Mouse (Mus musculus): ENCODE data around the gene Cbfa2t3. TPM values are rescaled to one million over a fixed set of nuclear protein-coding genes. Genes with fewer than 3 reads are reported as not detected.

The Cbfa2t3 gene
- polyA plus RNA-seq, 1 experiment from 2014 or later: 3.3 TPM

GRCm38 (mm10) chr8:122663670-122664069, 35.2 kb downstream of the Cbfa2t3 start:
- no peak for ATAC-seq (ENCODE audit: insufficient number of reproducible peaks, low FRiP score, low TSS enrichment, low read depth)
- H3K4me1 ChIP-seq (ENCODE audit: control insufficient read depth, insufficient read depth, low read length): peaks cover 78% of the 10 kb centered on the region
- H3K9ac ChIP-seq (ENCODE audit: low read length): no peak overlapping the region
- H3K36me3 ChIP-seq (ENCODE audit: control insufficient read depth, insufficient read depth, low read length): no peaks in the 10 kb centered on the region
- DNase-seq (ENCODE audit: low spot score): no peak
- no peak overlapping the region for H3K27ac ChIP-seq (replicated peaks; ENCODE audit: low read depth, low read length)
- H3K4me3 ChIP-seq (ENCODE audit: low read depth, low read length): no peak overlapping the region
- H3K27me3 ChIP-seq (ENCODE audit: control insufficient read depth, insufficient read depth, low read length): no peaks in the 10 kb centered on the region
- no peak overlapping the region for H3K4me2 ChIP-seq (ENCODE audit: low read depth, severe bottlenecking)
- H3K9me3 ChIP-seq (ENCODE audit: control insufficient read depth, low read length): no peaks in the 10 kb centered on the region
- WGBS: 38% methylated on average over 5 of the region's 5 CpGs

DNA sequence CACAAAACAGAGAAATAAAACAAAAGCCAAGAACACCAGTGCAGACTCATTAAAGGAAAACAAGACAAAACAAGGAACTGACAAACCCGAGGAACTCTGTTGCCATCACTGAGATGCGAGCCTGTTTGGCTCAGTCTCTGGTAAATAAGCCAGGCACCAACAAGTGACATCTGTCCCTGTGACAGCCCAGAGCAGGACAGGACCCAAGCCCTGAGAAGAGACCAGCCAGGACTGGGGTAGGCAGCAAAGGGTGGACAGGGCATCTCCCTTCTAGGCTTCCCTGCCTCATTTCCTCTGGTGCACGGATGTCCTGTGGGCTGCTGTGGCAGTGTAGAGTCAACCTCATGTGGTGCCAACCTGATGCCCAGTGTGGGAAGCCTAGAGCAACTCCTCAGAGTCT, 35.8 kb downstream of the Cbfa2t3 start:
- ATAC-seq (ENCODE audit: insufficient number of reproducible peaks, low FRiP score, low TSS enrichment, low read depth) (no peak), DNase-seq (ENCODE audit: low spot score) (no peak)
- Histone ChIP-seq H3K4me3 (ENCODE audit: low read depth, low read length) (no peak overlapping the region), H3K36me3 (ENCODE audit: control insufficient read depth, insufficient read depth, low read length) (no peaks in the 10 kb centered on the region), H3K4me2 (ENCODE audit: low read depth, severe bottlenecking) (no peak overlapping the region), H3K9ac (ENCODE audit: low read length) (no peak overlapping the region), H3K27ac (replicated peaks; ENCODE audit: low read depth, low read length) (no peak overlapping the region), H3K4me1 (ENCODE audit: control insufficient read depth, insufficient read depth, low read length) (peaks cover 84% of the 10 kb centered on the region), H3K9me3 (ENCODE audit: control insufficient read depth, low read length) (no peaks in the 10 kb centered on the region), H3K27me3 (ENCODE audit: control insufficient read depth, insufficient read depth, low read length) (no peaks in the 10 kb centered on the region)
- 71% methylated on average over 3 of the region's 3 CpGs for WGBS

DNA sequence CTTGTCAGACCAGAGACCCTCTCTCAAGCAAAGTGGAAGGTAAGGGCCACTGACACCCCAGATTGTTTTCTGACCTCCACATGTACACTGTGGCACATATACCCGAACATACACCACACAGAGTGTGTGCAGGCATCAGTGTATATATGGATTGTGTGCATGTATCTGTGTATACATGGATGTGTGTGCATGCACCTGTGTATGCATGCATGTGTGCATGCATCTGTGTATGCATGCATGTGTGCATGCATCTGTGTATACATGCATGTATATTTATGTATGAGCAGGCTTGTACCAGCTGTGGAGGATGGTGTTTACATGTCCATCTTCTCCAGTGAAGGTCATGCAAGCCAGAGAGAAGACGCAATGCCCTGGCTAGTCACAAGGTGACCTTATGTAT, 37.0 kb downstream of the Cbfa2t3 start:
- Histone ChIP-seq H3K27ac (replicated peaks; ENCODE audit: low read depth, low read length) (no peak overlapping the region), H3K36me3 (ENCODE audit: control insufficient read depth, insufficient read depth, low read length) (no peaks in the 10 kb centered on the region), H3K27me3 (ENCODE audit: control insufficient read depth, insufficient read depth, low read length) (no peaks in the 10 kb centered on the region), H3K4me3 (ENCODE audit: low read depth, low read length) (no peak overlapping the region), H3K9me3 (ENCODE audit: control insufficient read depth, low read length) (no peaks in the 10 kb centered on the region), H3K4me1 (ENCODE audit: control insufficient read depth, insufficient read depth, low read length) (peaks cover 87% of the 10 kb centered on the region), H3K4me2 (ENCODE audit: low read depth, severe bottlenecking) (no peak overlapping the region), H3K9ac (ENCODE audit: low read length) (no peak overlapping the region)
- no peak for DNase-seq (ENCODE audit: low spot score)
- ATAC-seq (ENCODE audit: insufficient number of reproducible peaks, low FRiP score, low TSS enrichment, low read depth): no peak
- WGBS: 81% methylated on average over 2 of the region's 2 CpGs

DNA sequence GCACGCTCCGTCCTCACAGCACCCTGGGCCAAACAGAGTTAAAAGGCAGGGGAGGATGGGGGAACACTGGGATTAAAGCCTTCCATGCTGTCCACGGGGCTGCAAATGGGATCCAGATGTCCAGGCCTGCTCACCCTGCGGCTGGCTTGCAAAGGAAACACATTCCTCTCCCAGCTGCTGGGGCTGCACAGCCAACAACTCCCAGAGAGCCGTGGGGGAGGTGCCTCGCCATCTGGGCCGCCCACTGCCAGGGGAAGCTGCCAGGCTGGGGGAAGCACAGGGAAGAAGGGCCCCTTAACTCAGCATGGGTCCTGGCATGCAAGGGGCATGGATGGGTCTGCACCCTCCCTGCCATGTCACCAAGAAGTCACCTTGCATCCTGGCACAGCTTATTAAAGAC, 37.8 kb downstream of the Cbfa2t3 start:
- Histone ChIP-seq H3K4me2 (ENCODE audit: low read depth, severe bottlenecking) (peak overlapping the region; percentile 40), H3K9ac (ENCODE audit: low read length) (no peak overlapping the region), H3K36me3 (ENCODE audit: control insufficient read depth, insufficient read depth, low read length) (no peaks in the 10 kb centered on the region), H3K9me3 (ENCODE audit: control insufficient read depth, low read length) (no peaks in the 10 kb centered on the region), H3K4me1 (ENCODE audit: control insufficient read depth, insufficient read depth, low read length) (peaks cover 80% of the 10 kb centered on the region), H3K27me3 (ENCODE audit: control insufficient read depth, insufficient read depth, low read length) (no peaks in the 10 kb centered on the region), H3K27ac (replicated peaks; ENCODE audit: low read depth, low read length) (peak overlapping the region; percentile 79), H3K4me3 (ENCODE audit: low read depth, low read length) (no peak overlapping the region)
- 2% methylated on average over 7 of the region's 7 CpGs for WGBS
- DNase-seq (ENCODE audit: low spot score) (peak; percentile 94), ATAC-seq (ENCODE audit: insufficient number of reproducible peaks, low FRiP score, low TSS enrichment, low read depth) (peak; percentile 32; the same call in 1 of the 2 replicates)

GRCm38 (mm10) chr8:122660022-122660421, 38.9 kb downstream of the Cbfa2t3 start:
- no peak for ATAC-seq (ENCODE audit: insufficient number of reproducible peaks, low FRiP score, low TSS enrichment, low read depth)
- Histone ChIP-seq H3K9me3 (ENCODE audit: control insufficient read depth, low read length) (no peaks in the 10 kb centered on the region), H3K4me2 (ENCODE audit: low read depth, severe bottlenecking) (no peak overlapping the region), H3K27me3 (ENCODE audit: control insufficient read depth, insufficient read depth, low read length) (no peaks in the 10 kb centered on the region), H3K36me3 (ENCODE audit: control insufficient read depth, insufficient read depth, low read length) (no peaks in the 10 kb centered on the region), H3K4me3 (ENCODE audit: low read depth, low read length) (no peak overlapping the region), H3K9ac (ENCODE audit: low read length) (no peak overlapping the region), H3K27ac (replicated peaks; ENCODE audit: low read depth, low read length) (no peak overlapping the region; the same call in 1 of the 2 replicates), H3K4me1 (ENCODE audit: control insufficient read depth, insufficient read depth, low read length) (peaks cover 72% of the 10 kb centered on the region)
- WGBS: 69% methylated on average over 2 of the region's 2 CpGs
- DNase-seq (ENCODE audit: low spot score): no peak

- H3K4me2 ChIP-seq (ENCODE audit: low read depth, severe bottlenecking): peak overlapping the region; percentile 24; the same call in 1 of the 2 replicates
Observed at GRCm38 (mm10) chr8:122658807-122659160, 40.1 kb downstream of the Cbfa2t3 start.

GRCm38 (mm10) chr8:122658149-122658806, 40.6 kb downstream of the Cbfa2t3 start:
- DNase-seq (ENCODE audit: low spot score): peak; percentile 88
- H3K27ac ChIP-seq (replicated peaks; ENCODE audit: low read depth, low read length): peak overlapping the region; percentile 86
- peak; percentile 36; the same call in 1 of the 2 replicates for ATAC-seq (ENCODE audit: insufficient number of reproducible peaks, low FRiP score, low TSS enrichment, low read depth)
- no peak overlapping the region for H3K4me3 ChIP-seq (ENCODE audit: low read depth, low read length)
- H3K4me1 ChIP-seq (ENCODE audit: control insufficient read depth, insufficient read depth, low read length): peaks cover 67% of the 10 kb centered on the region
- 17% methylated on average over 10 of the region's 10 CpGs for WGBS
- H3K4me2 ChIP-seq (ENCODE audit: low read depth, severe bottlenecking): peak overlapping the region; percentile 24; the same call in 1 of the 2 replicates
- no peaks in the 10 kb centered on the region for H3K9me3 ChIP-seq (ENCODE audit: control insufficient read depth, low read length)
- no peaks in the 10 kb centered on the region for H3K27me3 ChIP-seq (ENCODE audit: control insufficient read depth, insufficient read depth, low read length)
- 0 out of 2 replicates have a peak overlapping the region, but pooled peaks have one; percentile 9 for H3K9ac ChIP-seq (ENCODE audit: low read length)
- H3K36me3 ChIP-seq (ENCODE audit: control insufficient read depth, insufficient read depth, low read length): no peaks in the 10 kb centered on the region

More at GRCm38 (mm10) chr8:122658807-122659160, 40.1 kb downstream of the Cbfa2t3 start:
- no peaks in the 10 kb centered on the region for H3K27me3 ChIP-seq (ENCODE audit: control insufficient read depth, insufficient read depth, low read length)
- DNase-seq (ENCODE audit: low spot score) (peak; percentile 62), ATAC-seq (ENCODE audit: insufficient number of reproducible peaks, low FRiP score, low TSS enrichment, low read depth) (0 out of 2 replicates have a peak, but pooled peaks have one; percentile 23)
- peak overlapping the region; percentile 86 for H3K27ac ChIP-seq (replicated peaks; ENCODE audit: low read depth, low read length)
- peaks cover 67% of the 10 kb centered on the region for H3K4me1 ChIP-seq (ENCODE audit: control insufficient read depth, insufficient read depth, low read length)
- WGBS: 17% methylated on average over 9 of the region's 9 CpGs
- H3K9ac ChIP-seq (ENCODE audit: low read length): no peak overlapping the region
- H3K4me3 ChIP-seq (ENCODE audit: low read depth, low read length): no peak overlapping the region
- no peaks in the 10 kb centered on the region for H3K36me3 ChIP-seq (ENCODE audit: control insufficient read depth, insufficient read depth, low read length)
- no peaks in the 10 kb centered on the region for H3K9me3 ChIP-seq (ENCODE audit: control insufficient read depth, low read length)

- 91% methylated on average over 13 of the region's 13 CpGs for whole genome bisulfite sequencing
Observed at GRCm38 (mm10) chr8:122656056-122656999, 42.6 kb downstream of the Cbfa2t3 start.

More at GRCm38 (mm10) chr8:122656056-122656999, 42.6 kb downstream of the Cbfa2t3 start:
- H3K27ac ChIP-seq (replicated peaks; ENCODE audit: low read depth, low read length): no peak overlapping the region
- H3K4me3 ChIP-seq (ENCODE audit: low read depth, low read length): no peak overlapping the region
- H3K9ac ChIP-seq (ENCODE audit: low read length): no peak overlapping the region
- H3K27me3 ChIP-seq (ENCODE audit: control insufficient read depth, insufficient read depth, low read length): no peaks in the 10 kb centered on the region
- ATAC-seq (ENCODE audit: insufficient number of reproducible peaks, low FRiP score, low TSS enrichment, low read depth) (no peak), DNase-seq (ENCODE audit: low spot score) (no peak)
- peaks cover 67% of the 10 kb centered on the region for H3K4me1 ChIP-seq (ENCODE audit: control insufficient read depth, insufficient read depth, low read length)
- no peaks in the 10 kb centered on the region for H3K9me3 ChIP-seq (ENCODE audit: control insufficient read depth, low read length)
- no peaks in the 10 kb centered on the region for H3K36me3 ChIP-seq (ENCODE audit: control insufficient read depth, insufficient read depth, low read length)
- no peak overlapping the region for H3K4me2 ChIP-seq (ENCODE audit: low read depth, severe bottlenecking)

Measured in limb, embryonic 11.5 days (tissue).